ENCODE assay signal across 22 mouse cellular contexts in genomic region chr6:29788779-29789350, GRCm38 (mm10). TPM values are rescaled to one million over a fixed set of nuclear protein-coding genes. Genes with fewer than 3 reads are reported as not detected.
DNase-seq lines count a peak whose midpoint lies in the region; ATAC-seq and TF ChIP-seq lines count a peak whose summit lies in the region.
"Had no signal": no experiment of that assay in that cellular context is flagged by ENCODE, and none has a peak within 500 bp of the region (broad histone marks: within the 10 kb centered on the region; RNA-seq: fewer than 3 reads in every experiment).

No protein-coding gene starts in this region.

- peak; percentile 33 for DNase-seq in hindbrain, postnatal 0 days (ENCODE audit: low spot score)
- peak; percentile 37 for DNase-seq in ZHBTc4 (ENCODE audit: low read depth, low spot score)
- DNase-seq in embryo, embryonic 11 days, result peak; percentile 25
- DNase-seq in telencephalon, adult 2 months (ENCODE audit: low read depth, low spot score), result peak; percentile 11
- DNase-seq in thymus, postnatal 36 days, result no peak
- no peak for DNase-seq in lung, postnatal 36 days
- DNase-seq: adrenal gland, postnatal 25 days; cerebellum, adult 18-20 months; cerebellum, postnatal 36 days; heart, postnatal 10 days; kidney, postnatal 4 days; lung, adult 18-20 months; lung, postnatal 14 days had no signal

- H3K9me3 ChIP-seq in hindbrain, postnatal 0 days (ENCODE audit: low read length), result no peaks in the 10 kb centered on the region
- no peaks in the 10 kb centered on the region for H3K9me3 ChIP-seq in hindbrain, embryonic 12.5 days (replicated peaks)
- H3K9me3 ChIP-seq: kidney, embryonic 15.5 days; stomach, embryonic 15.5 days had no signal

- TF ChIP-seq CTCF in hindbrain, postnatal 0 days (IDR thresholded peaks at IDR 0.05; ENCODE audit: low read depth), result no peak

- no peak overlapping the region for H3K9ac ChIP-seq in hindbrain, postnatal 0 days (replicated peaks; ENCODE audit: low read length)
- no peak overlapping the region for H3K9ac ChIP-seq in hindbrain, embryonic 12.5 days
- H3K9ac ChIP-seq: kidney, embryonic 15.5 days; stomach, embryonic 15.5 days had no signal

- peak overlapping the region; percentile 4; the same call in 1 of the 2 replicates for H3K4me2 ChIP-seq in hindbrain, postnatal 0 days (ENCODE audit: low read depth, low read length)
- no peak overlapping the region for H3K4me2 ChIP-seq in hindbrain, embryonic 12.5 days (replicated peaks)
- H3K4me2 ChIP-seq: heart, embryonic 11.5 days; kidney, embryonic 15.5 days; liver, embryonic 11.5 days; stomach, embryonic 15.5 days had no signal

- no peaks in the 10 kb centered on the region for H3K27me3 ChIP-seq in hindbrain, postnatal 0 days (ENCODE audit: insufficient read depth, low read length)
- no peaks in the 10 kb centered on the region for H3K27me3 ChIP-seq in hindbrain, embryonic 12.5 days
- H3K27me3 ChIP-seq: kidney, embryonic 15.5 days; Patski; stomach, embryonic 15.5 days had no signal

- H3K4me1 ChIP-seq in hindbrain, postnatal 0 days (ENCODE audit: insufficient read depth, low read length), result no peaks in the 10 kb centered on the region
- 0 out of 2 replicates have a peak, but pooled peaks cover 5% of the 10 kb centered on the region for H3K4me1 ChIP-seq in hindbrain, embryonic 12.5 days
- H3K4me1 ChIP-seq: kidney, embryonic 15.5 days; stomach, embryonic 15.5 days had no signal

- WGBS in hindbrain, postnatal 0 days, result 17% methylated on average over 3 of the region's 3 CpGs
- WGBS in hindbrain, embryonic 12.5 days, result 34% methylated on average over 3 of the region's 3 CpGs

- no peak overlapping the region for H3K4me3 ChIP-seq in hindbrain, postnatal 0 days (ENCODE audit: low read length)
- H3K4me3 ChIP-seq in hindbrain, embryonic 12.5 days, result no peak overlapping the region
- H3K4me3 ChIP-seq: kidney, embryonic 15.5 days; myocyte; stomach, embryonic 15.5 days had no signal

- no peaks in the 10 kb centered on the region for H3K36me3 ChIP-seq in hindbrain, postnatal 0 days (ENCODE audit: insufficient read depth, low read length)
- no peaks in the 10 kb centered on the region for H3K36me3 ChIP-seq in hindbrain, embryonic 12.5 days
- H3K36me3 ChIP-seq: kidney, embryonic 15.5 days; stomach, embryonic 15.5 days had no signal

- no peak for ATAC-seq in hindbrain, postnatal 0 days
- no peak for ATAC-seq in hindbrain, embryonic 12.5 days (ENCODE audit: low FRiP score)
- ATAC-seq: hindbrain, embryonic 16.5 days; intestine, postnatal 0 days; Patski had no signal

- no peak overlapping the region for H3K27ac ChIP-seq in hindbrain, postnatal 0 days
- H3K27ac ChIP-seq in hindbrain, embryonic 12.5 days, result no peak overlapping the region
- H3K27ac ChIP-seq: kidney, embryonic 15.5 days; stomach, embryonic 15.5 days had no signal

RNA-seq across cellular contexts. Expression of gene Ahcyl2, which starts 21.1 kb away (rescaled TPM):
- total RNA-seq in hindbrain, postnatal 0 days (2014; rRNA removed), result 56.8 and 57.5 TPM in 2 replicates
- polyA plus RNA-seq in hindbrain, postnatal 0 days (2015; fragmentation: Nextera tagmentation; extraction: Ambion mirVana), result 19.6 and 23.1 TPM in 2 replicates
- polyA plus RNA-seq in hindbrain, embryonic 12.5 days (2016; fragmentation: Nextera tagmentation; extraction: Ambion mirVana), result 21.8 and 25.3 TPM in 2 replicates

RNA-seq across cellular contexts. Expression of gene Smo, which starts 53.6 kb away (rescaled TPM):
- 74.3 and 78.0 TPM in 2 replicates for total RNA-seq in hindbrain, postnatal 0 days (2014; rRNA removed)
- 11.8 and 12.8 TPM in 2 replicates for polyA plus RNA-seq in hindbrain, postnatal 0 days (2015; fragmentation: Nextera tagmentation; extraction: Ambion mirVana)
- 49.4 and 54.1 TPM in 2 replicates for polyA plus RNA-seq in hindbrain, embryonic 12.5 days (2016; fragmentation: Nextera tagmentation; extraction: Ambion mirVana)

Comparison
In these comparisons a context has a peak if more than half of its experiments do, and no peak if none do; other contexts are left out.
1. DNase-seq: peak in hindbrain, postnatal 0 days (single experiment), ZHBTc4 (single experiment), embryo, embryonic 11 days (single experiment) and telencephalon, adult 2 months (single experiment); none in thymus, postnatal 36 days (0 of 2) and lung, postnatal 36 days (single experiment).